Mouse (Mus musculus): ENCODE results near the gene Rnls. TPM values are rescaled to one million over a fixed set of nuclear protein-coding genes. Genes with fewer than 3 reads are reported as not detected.

Gene Rnls
- polyA plus RNA-seq, 2 experiments = 1.0 to 7.3 TPM

DNA sequence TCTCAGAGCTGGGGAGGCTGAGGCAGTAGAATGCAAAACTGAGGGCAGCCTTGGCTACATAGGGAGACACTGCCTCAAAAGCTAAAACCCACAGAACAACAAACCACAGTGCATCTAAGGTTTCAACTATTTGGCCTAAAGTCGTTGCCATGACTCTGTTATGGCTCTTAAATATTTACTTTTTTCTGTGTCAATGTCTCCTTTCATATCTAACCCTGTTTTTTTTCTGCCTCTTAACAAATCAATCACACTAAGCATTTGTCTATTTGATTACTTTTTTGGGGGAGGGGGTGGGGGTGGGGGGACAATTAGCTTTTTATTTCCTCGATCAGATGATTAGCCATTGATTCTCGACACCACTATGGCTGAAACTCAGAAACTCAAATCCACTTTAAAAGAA, 294.4 kb downstream of the Rnls start:
- Histone ChIP-seq H3K9me3 (ENCODE audit: control insufficient read depth, low read length) (no peaks in the 10 kb centered on the region), H3K4me1 (ENCODE audit: control insufficient read depth, insufficient read depth, low read length) (peaks cover 10% of the 10 kb centered on the region), H3K36me3 (ENCODE audit: control insufficient read depth, insufficient read depth, low read length) (no peaks in the 10 kb centered on the region), H3K9ac (ENCODE audit: low read depth, low read length, severe bottlenecking) (no peak overlapping the region), H3K4me2 (replicated peaks; ENCODE audit: low read depth, low read length, severe bottlenecking) (no peak overlapping the region), H3K27me3 (ENCODE audit: control insufficient read depth, insufficient read depth, low read length) (no peaks in the 10 kb centered on the region), H3K4me3 (replicated peaks; ENCODE audit: low read length) (no peak overlapping the region), H3K27ac (replicated peaks; ENCODE audit: low read depth, low read length) (no peak overlapping the region)
- no peak for TF ChIP-seq POLR2A (IDR thresholded peaks at IDR 0.05; ENCODE audit: borderline replicate concordance, extremely low read depth, insufficient read depth, insufficient read length)
- no peak for ATAC-seq (ENCODE audit: low FRiP score, low read depth)
- WGBS = 67% methylated on average over 3 of the region's 3 CpGs
- no peak for DNase-seq (ENCODE audit: low spot score)

DNA sequence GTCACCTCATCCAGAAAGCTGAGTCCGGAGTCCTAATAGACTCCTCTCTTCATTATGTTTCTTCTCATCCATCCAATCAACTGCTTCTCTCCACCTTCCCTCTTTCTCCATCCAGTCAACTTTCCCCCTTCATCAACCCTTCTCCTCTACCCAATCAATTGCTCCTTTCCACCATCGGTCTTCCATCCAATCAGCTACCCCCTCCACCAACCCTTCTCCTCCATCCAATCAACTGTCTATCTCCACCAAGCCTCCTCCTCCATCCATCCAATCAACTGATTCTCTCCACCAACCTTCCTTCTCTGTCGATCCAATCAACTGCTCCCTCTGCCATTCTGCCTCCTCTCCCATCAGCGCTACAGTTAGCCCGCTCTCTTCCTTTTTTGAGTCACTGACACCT, 295.5 kb downstream of the Rnls start:
- Histone ChIP-seq H3K36me3 (ENCODE audit: control insufficient read depth, insufficient read depth, low read length) (no peaks in the 10 kb centered on the region), H3K4me2 (replicated peaks; ENCODE audit: low read depth, low read length, severe bottlenecking) (no peak overlapping the region), H3K9ac (ENCODE audit: low read depth, low read length, severe bottlenecking) (no peak overlapping the region), H3K9me3 (ENCODE audit: control insufficient read depth, low read length) (no peaks in the 10 kb centered on the region), H3K27ac (replicated peaks; ENCODE audit: low read depth, low read length) (no peak overlapping the region), H3K4me1 (ENCODE audit: control insufficient read depth, insufficient read depth, low read length) (peaks cover 4% of the 10 kb centered on the region; the same call in 1 of the 2 replicates), H3K27me3 (ENCODE audit: control insufficient read depth, insufficient read depth, low read length) (no peaks in the 10 kb centered on the region), H3K4me3 (replicated peaks; ENCODE audit: low read length) (no peak overlapping the region)
- DNase-seq (ENCODE audit: low spot score) = no peak
- ATAC-seq (ENCODE audit: low FRiP score, low read depth) = no peak
- TF ChIP-seq POLR2A (IDR thresholded peaks at IDR 0.05; ENCODE audit: borderline replicate concordance, extremely low read depth, insufficient read depth, insufficient read length) = no peak
- WGBS = 96% methylated on average over 5 of the region's 5 CpGs

DNA sequence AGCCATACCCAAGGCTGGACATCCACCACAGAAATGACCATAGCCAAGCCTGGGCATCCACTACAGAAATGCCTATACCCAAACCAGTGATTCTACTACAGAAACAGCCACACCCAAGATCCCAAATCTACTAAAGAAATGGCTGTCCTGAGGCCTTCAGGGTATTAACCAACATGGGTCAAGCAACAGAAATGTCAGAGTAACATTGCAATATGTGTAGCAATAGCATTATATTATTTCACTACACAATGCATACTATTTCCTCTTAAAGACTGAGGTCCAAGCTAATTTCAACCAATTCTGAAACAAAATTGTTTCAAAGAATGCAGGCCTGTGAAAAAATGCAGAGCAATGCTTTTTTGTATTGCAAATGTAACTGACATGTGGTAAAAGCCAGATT, 299.5 kb downstream of the Rnls start:
- Histone ChIP-seq H3K9ac (ENCODE audit: low read depth, low read length, severe bottlenecking) (no peak overlapping the region), H3K9me3 (ENCODE audit: control insufficient read depth, low read length) (no peaks in the 10 kb centered on the region), H3K4me1 (ENCODE audit: control insufficient read depth, insufficient read depth, low read length) (no peaks in the 10 kb centered on the region), H3K4me2 (replicated peaks; ENCODE audit: low read depth, low read length, severe bottlenecking) (no peak overlapping the region), H3K4me3 (replicated peaks; ENCODE audit: low read length) (no peak overlapping the region), H3K36me3 (ENCODE audit: control insufficient read depth, insufficient read depth, low read length) (no peaks in the 10 kb centered on the region), H3K27me3 (ENCODE audit: control insufficient read depth, insufficient read depth, low read length) (no peaks in the 10 kb centered on the region), H3K27ac (replicated peaks; ENCODE audit: low read depth, low read length) (no peak overlapping the region)
- DNase-seq (ENCODE audit: low spot score) (no peak), ATAC-seq (ENCODE audit: low FRiP score, low read depth) (no peak)
- no peak for TF ChIP-seq POLR2A (IDR thresholded peaks at IDR 0.05; ENCODE audit: borderline replicate concordance, extremely low read depth, insufficient read depth, insufficient read length)

DNA sequence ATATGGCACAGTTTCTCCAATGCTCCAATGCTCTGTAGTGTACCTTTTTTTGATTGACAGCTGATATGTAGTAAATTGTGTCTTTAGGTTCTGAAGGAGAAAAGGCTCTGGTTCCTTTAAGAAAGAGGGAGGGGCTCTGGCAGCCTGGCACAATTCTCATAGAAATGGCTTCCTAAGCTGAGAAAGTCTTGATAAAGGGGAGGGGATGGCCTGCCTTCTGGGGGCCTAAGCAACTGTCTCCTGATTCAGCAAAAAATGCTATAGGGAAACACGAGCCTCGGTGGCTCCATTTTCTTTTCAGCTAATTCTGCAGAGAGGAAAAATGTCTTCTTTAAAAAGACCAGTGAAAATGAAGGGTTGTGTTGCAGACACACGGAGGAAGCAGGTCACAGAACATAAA, 300.8 kb downstream of the Rnls start:
- ATAC-seq (ENCODE audit: low FRiP score, low read depth) = no peak
- no peak for TF ChIP-seq POLR2A (IDR thresholded peaks at IDR 0.05; ENCODE audit: borderline replicate concordance, extremely low read depth, insufficient read depth, insufficient read length)
- no peaks in the 10 kb centered on the region for H3K36me3 ChIP-seq (ENCODE audit: control insufficient read depth, insufficient read depth, low read length)
- H3K4me1 ChIP-seq (ENCODE audit: control insufficient read depth, insufficient read depth, low read length) = no peaks in the 10 kb centered on the region
- no peaks in the 10 kb centered on the region for H3K27me3 ChIP-seq (ENCODE audit: control insufficient read depth, insufficient read depth, low read length)
- H3K27ac ChIP-seq (replicated peaks; ENCODE audit: low read depth, low read length) = no peak overlapping the region
- no peak for DNase-seq (ENCODE audit: low spot score)
- no peak overlapping the region for H3K9ac ChIP-seq (ENCODE audit: low read depth, low read length, severe bottlenecking)
- H3K4me2 ChIP-seq (replicated peaks; ENCODE audit: low read depth, low read length, severe bottlenecking) = no peak overlapping the region
- no peak overlapping the region for H3K4me3 ChIP-seq (replicated peaks; ENCODE audit: low read length)
- H3K9me3 ChIP-seq (ENCODE audit: control insufficient read depth, low read length) = no peaks in the 10 kb centered on the region
- WGBS = 54% methylated on average over 3 of the region's 3 CpGs

GRCm38 (mm10) chr19:33088868-33089267, 303.2 kb downstream of the Rnls start:
- no peaks in the 10 kb centered on the region for H3K9me3 ChIP-seq (ENCODE audit: control insufficient read depth, low read length)
- no peak overlapping the region for H3K4me3 ChIP-seq (replicated peaks; ENCODE audit: low read length)
- 70% methylated on average over 2 of the region's 2 CpGs for WGBS
- no peak for ATAC-seq (ENCODE audit: low FRiP score, low read depth)
- no peak overlapping the region for H3K27ac ChIP-seq (replicated peaks; ENCODE audit: low read depth, low read length)
- no peaks in the 10 kb centered on the region for H3K27me3 ChIP-seq (ENCODE audit: control insufficient read depth, insufficient read depth, low read length)
- no peak for TF ChIP-seq POLR2A (IDR thresholded peaks at IDR 0.05; ENCODE audit: borderline replicate concordance, extremely low read depth, insufficient read depth, insufficient read length)
- no peaks in the 10 kb centered on the region for H3K4me1 ChIP-seq (ENCODE audit: control insufficient read depth, insufficient read depth, low read length)
- H3K4me2 ChIP-seq (replicated peaks; ENCODE audit: low read depth, low read length, severe bottlenecking) = no peak overlapping the region
- H3K9ac ChIP-seq (ENCODE audit: low read depth, low read length, severe bottlenecking) = no peak overlapping the region
- no peak for DNase-seq (ENCODE audit: low spot score)
- no peaks in the 10 kb centered on the region for H3K36me3 ChIP-seq (ENCODE audit: control insufficient read depth, insufficient read depth, low read length)

DNA sequence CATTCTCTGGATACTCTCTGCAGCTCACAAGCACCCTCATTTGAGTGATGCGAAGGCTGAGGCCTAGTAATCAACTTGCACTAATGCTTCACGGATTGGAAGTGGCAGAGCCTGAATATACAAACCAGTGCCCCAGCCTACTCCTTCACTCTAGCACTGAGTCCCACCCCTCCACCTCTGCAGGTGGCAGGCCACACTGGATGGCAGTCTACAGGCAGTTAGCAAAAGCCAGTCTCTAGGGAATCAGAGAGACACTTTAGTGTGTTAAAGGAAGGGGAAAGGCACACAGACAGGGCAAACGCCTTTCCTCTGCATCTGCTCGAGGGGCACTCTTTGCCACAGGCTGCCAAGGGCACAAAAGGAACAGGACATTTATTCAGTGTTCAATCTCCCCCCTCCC, 304.1 kb downstream of the Rnls start:
- H3K27me3 ChIP-seq (ENCODE audit: control insufficient read depth, insufficient read depth, low read length) = no peaks in the 10 kb centered on the region
- no peak overlapping the region for H3K9ac ChIP-seq (ENCODE audit: low read depth, low read length, severe bottlenecking)
- DNase-seq (ENCODE audit: low spot score) (no peak), ATAC-seq (ENCODE audit: low FRiP score, low read depth) (no peak)
- H3K9me3 ChIP-seq (ENCODE audit: control insufficient read depth, low read length) = no peaks in the 10 kb centered on the region
- no peaks in the 10 kb centered on the region for H3K36me3 ChIP-seq (ENCODE audit: control insufficient read depth, insufficient read depth, low read length)
- peaks cover 4% of the 10 kb centered on the region; the same call in 1 of the 2 replicates for H3K4me1 ChIP-seq (ENCODE audit: control insufficient read depth, insufficient read depth, low read length)
- 76% methylated on average over 4 of the region's 4 CpGs for WGBS
- no peak overlapping the region for H3K4me3 ChIP-seq (replicated peaks; ENCODE audit: low read length)
- H3K4me2 ChIP-seq (replicated peaks; ENCODE audit: low read depth, low read length, severe bottlenecking) = no peak overlapping the region
- no peak overlapping the region for H3K27ac ChIP-seq (replicated peaks; ENCODE audit: low read depth, low read length)
- TF ChIP-seq POLR2A (IDR thresholded peaks at IDR 0.05; ENCODE audit: borderline replicate concordance, extremely low read depth, insufficient read depth, insufficient read length) = no peak

Small RNA genes lying within 50 kb of the gene (microRNA-seq; reads per million reads assigned to microRNA genes)
- 3.9 reads per million, percentile 10 among the genes with 10 or more reads in this experiment for gene Mir3970

Other genes starting within 250 kb of the Rnls start
- not detected in 2 replicates for gene Lipo4, start 125.5 kb upstream of the Rnls start, polyA plus RNA-seq (2012; rRNA removed)
- gene Lipo4, start 125.5 kb upstream of the Rnls start, polyA plus RNA-seq (2014; fragmentation: Nextera tagmentation; extraction: Ambion mirVana) = not detected in 2 replicates
- gene Gm8978, start 233.0 kb upstream of the Rnls start, polyA plus RNA-seq (2012; rRNA removed) = not detected in 2 replicates
- gene Gm8978, start 233.0 kb upstream of the Rnls start, polyA plus RNA-seq (2014; fragmentation: Nextera tagmentation; extraction: Ambion mirVana) = not detected in 2 replicates

Measured in limb, embryonic 14.5 days (tissue).